Mouse (Mus musculus) bone marrow macrophage, adult 2 months (primary cell): ENCODE measurements around the gene Atp5l. TPM values are rescaled to one million over a fixed set of nuclear protein-coding genes. Genes with fewer than 3 reads are reported as not detected.

ENCODE experiments used
- H3K27ac ChIP-seq: 2 replicates; pipeline ENCODE4 v1.5.1; 2012; ENCODE audit warnings: low read depth, low read length; ENCODE audit not compliant: insufficient read depth
- H3K4me1 ChIP-seq: 2 replicates; pipeline ENCODE4 v1.6.1; 2012; ENCODE audit warnings: low read length; ENCODE audit not compliant: control insufficient read depth, insufficient read depth
- H3K4me3 ChIP-seq: 2 replicates; pipeline ENCODE4 v1.5.1; 2012; ENCODE audit warnings: mild to moderate bottlenecking, low read length, moderate library complexity; ENCODE audit not compliant: insufficient read depth
- CTCF ChIP-seq: IDR thresholded peaks from 2 replicates; pipeline ENCODE4 v1.5.1; 2012; ENCODE audit warnings: low read depth, mild to moderate bottlenecking, low read length, moderate library complexity
- POLR2A ChIP-seq: IDR thresholded peaks from 2 replicates; pipeline ENCODE4 v1.6.1; 2012; ENCODE audit warnings: mild to moderate bottlenecking, low read depth, low read length, borderline replicate concordance
- polyA plus RNA-seq: library from polyadenylated mRNA; stranded (reverse); fragments of >200 nt; gene quantifications from 2 replicates; pipeline ENCODE4 v1.2.4, GENCODE M21; 2012; ENCODE audit not compliant: missing spikeins, insufficient read depth, insufficient read length

The Atp5l gene
- polyA plus RNA-seq, 1 experiment = 311 TPM

GRCm38 (mm10) chr9:44942421-44942820, 21.9 kb upstream of the Atp5l start:
- Histone ChIP-seq H3K4me1 (peaks cover 8% of the 10 kb centered on the region), H3K4me3 (no peak overlapping the region), H3K27ac (no peak overlapping the region)
- TF ChIP-seq CTCF = no peak
- TF ChIP-seq POLR2A = no peak

- TF ChIP-seq CTCF = no peak
- no peak for TF ChIP-seq POLR2A
- Histone ChIP-seq H3K27ac (no peak overlapping the region), H3K4me3 (no peak overlapping the region), H3K4me1 (peaks cover 8% of the 10 kb centered on the region)
These were observed 21.2 kb upstream of the Atp5l start for GRCm38 (mm10) chr9:44941756-44942155.

- Histone ChIP-seq H3K4me1 (0 out of 2 replicates have a peak, but pooled peaks cover 7% of the 10 kb centered on the region), H3K4me3 (peak overlapping the region; percentile 92), H3K27ac (peak overlapping the region; percentile 91)
- TF ChIP-seq CTCF (no peak), POLR2A (no peak)
These were observed 1.0 kb upstream of the Atp5l start for GRCm38 (mm10) chr9:44921543-44921942.

- Histone ChIP-seq H3K4me1 (0 out of 2 replicates have a peak, but pooled peaks cover 7% of the 10 kb centered on the region), H3K27ac (peak overlapping the region; percentile 91), H3K4me3 (peak overlapping the region; percentile 92)
- no peak for TF ChIP-seq CTCF
- TF ChIP-seq POLR2A = no peak
These were observed 554 bp upstream of the Atp5l start for GRCm38 (mm10) chr9:44921123-44921468.

GRCm38 (mm10) chr9:44919606-44920005, 936 bp downstream of the Atp5l start:
- Histone ChIP-seq H3K4me1 (peaks cover 12% of the 10 kb centered on the region; the same call in 1 of the 2 replicates), H3K27ac (no peak overlapping the region), H3K4me3 (peak overlapping the region; percentile 92)
- TF ChIP-seq POLR2A = no peak
- no peak for TF ChIP-seq CTCF

GRCm38 (mm10) chr9:44916196-44916595, 4.3 kb downstream of the Atp5l start:
- H3K4me3 ChIP-seq = no peak overlapping the region
- TF ChIP-seq POLR2A (no peak), CTCF (no peak)
- no peak overlapping the region for H3K27ac ChIP-seq
- H3K4me1 ChIP-seq = peaks cover 6% of the 10 kb centered on the region; the same call in 1 of the 2 replicates

- H3K4me3 ChIP-seq = no peak overlapping the region
- no peak overlapping the region for H3K27ac ChIP-seq
- no peak for TF ChIP-seq POLR2A
- TF ChIP-seq CTCF = no peak
- H3K4me1 ChIP-seq = peaks cover 6% of the 10 kb centered on the region; the same call in 1 of the 2 replicates
These were observed 5.8 kb downstream of the Atp5l start for GRCm38 (mm10) chr9:44914706-44915105.

GRCm38 (mm10) chr9:44911365-44911764, 9.2 kb downstream of the Atp5l start:
- TF ChIP-seq CTCF (no peak), POLR2A (no peak)
- H3K27ac ChIP-seq = no peak overlapping the region
- H3K4me1 ChIP-seq = peaks cover 8% of the 10 kb centered on the region
- no peak overlapping the region for H3K4me3 ChIP-seq

- Histone ChIP-seq H3K4me3 (no peak overlapping the region), H3K4me1 (peaks cover 22% of the 10 kb centered on the region), H3K27ac (peak overlapping the region; percentile 35; the same call in 1 of the 2 replicates)
- TF ChIP-seq CTCF (no peak), POLR2A (no peak)
These were observed 14.9 kb downstream of the Atp5l start for GRCm38 (mm10) chr9:44905620-44906019.

- Histone ChIP-seq H3K27ac (peak overlapping the region; percentile 35; the same call in 1 of the 2 replicates), H3K4me1 (peaks cover 22% of the 10 kb centered on the region), H3K4me3 (no peak overlapping the region)
- TF ChIP-seq POLR2A = no peak
- TF ChIP-seq CTCF = no peak
These were observed 15.6 kb downstream of the Atp5l start for GRCm38 (mm10) chr9:44904964-44905363.

GRCm38 (mm10) chr9:44903856-44904255, 16.7 kb downstream of the Atp5l start:
- H3K4me1 ChIP-seq = peaks cover 22% of the 10 kb centered on the region
- TF ChIP-seq POLR2A = no peak
- TF ChIP-seq CTCF = no peak
- no peak overlapping the region for H3K4me3 ChIP-seq
- no peak overlapping the region for H3K27ac ChIP-seq
